Mouse (Mus musculus): ENCODE results near the gene Kcng1.

GRCm38 (mm10) chr2:168248856-168249245 lies 32.7 kb downstream of the Kcng1 start:
- no peak for TF ChIP-seq CTCF (IDR thresholded peaks at IDR 0.05; ENCODE audit: borderline replicate concordance, insufficient read depth, low read length)
- TF ChIP-seq POLR2A (IDR thresholded peaks at IDR 0.05; ENCODE audit: low read depth, low read length) = no peak

Measured in embryonic fibroblast, embryonic 13.5 days (primary cell).